Mouse (Mus musculus): ENCODE data around the gene Gtf2ird2. TPM values are rescaled to one million over a fixed set of nuclear protein-coding genes. Genes with fewer than 3 reads are reported as not detected.
A peak's percentile ranks its signal among the peaks of the same experiment; 100 is the strongest.

The Gtf2ird2 gene
- polyA plus RNA-seq, 1 experiment from 2014 or later, result 6.9 TPM

- TF ChIP-seq CTCF (IDR thresholded peaks at IDR 0.05; ENCODE audit: low read depth), result no peak
- Histone ChIP-seq H3K4me1 (ENCODE audit: insufficient read depth) (no peaks in the 10 kb centered on the region), H3K9me3 (ENCODE audit: low read depth, low read length) (no peaks in the 10 kb centered on the region), H3K27me3 (ENCODE audit: insufficient read depth, low read length) (no peaks in the 10 kb centered on the region), H3K27ac (ENCODE audit: low read depth) (0 out of 2 replicates have a peak overlapping the region, but pooled peaks have one; percentile 3), H3K9ac (no peak overlapping the region), H3K36me3 (ENCODE audit: insufficient read depth) (peaks cover 40% of the 10 kb centered on the region), H3K4me3 (ENCODE audit: low read depth, low read length) (no peak overlapping the region), H3K4me2 (no peak overlapping the region)
- DNase-seq (no peak), ATAC-seq (ENCODE audit: insufficient read depth) (no peak)
- 74% methylated on average over 10 of the region's 10 CpGs for WGBS
Observed at GRCm38 (mm10) chr5:134147194-134147753, 36.5 kb upstream of the Gtf2ird2 start.

- H3K9ac ChIP-seq, result no peak overlapping the region
- DNase-seq (no peak), ATAC-seq (ENCODE audit: insufficient read depth) (no peak)
- no peaks in the 10 kb centered on the region for H3K27me3 ChIP-seq (ENCODE audit: insufficient read depth, low read length)
- no peak for TF ChIP-seq CTCF (IDR thresholded peaks at IDR 0.05; ENCODE audit: low read depth)
- WGBS, result 92% methylated on average over 4 of the region's 4 CpGs
- peaks cover 48% of the 10 kb centered on the region for H3K36me3 ChIP-seq (ENCODE audit: insufficient read depth)
- H3K4me1 ChIP-seq (ENCODE audit: insufficient read depth), result no peaks in the 10 kb centered on the region
- no peak overlapping the region for H3K4me2 ChIP-seq
- no peak overlapping the region for H3K4me3 ChIP-seq (ENCODE audit: low read depth, low read length)
- no peak overlapping the region for H3K27ac ChIP-seq (ENCODE audit: low read depth)
- no peaks in the 10 kb centered on the region for H3K9me3 ChIP-seq (ENCODE audit: low read depth, low read length)
Observed at GRCm38 (mm10) chr5:134148153-134148552, 35.7 kb upstream of the Gtf2ird2 start.

GRCm38 (mm10) chr5:134151895-134152294 is 31.9 kb upstream of the Gtf2ird2 start:
- Histone ChIP-seq H3K4me1 (ENCODE audit: insufficient read depth) (no peaks in the 10 kb centered on the region), H3K9ac (no peak overlapping the region), H3K9me3 (ENCODE audit: low read depth, low read length) (no peaks in the 10 kb centered on the region), H3K4me3 (ENCODE audit: low read depth, low read length) (no peak overlapping the region), H3K27ac (ENCODE audit: low read depth) (no peak overlapping the region), H3K36me3 (ENCODE audit: insufficient read depth) (peaks cover 71% of the 10 kb centered on the region), H3K27me3 (ENCODE audit: insufficient read depth, low read length) (no peaks in the 10 kb centered on the region), H3K4me2 (no peak overlapping the region)
- DNase-seq, result no peak
- ATAC-seq (ENCODE audit: insufficient read depth), result no peak
- no peak for TF ChIP-seq CTCF (IDR thresholded peaks at IDR 0.05; ENCODE audit: low read depth)
- 72% methylated on average over 11 of the region's 11 CpGs for WGBS

- Histone ChIP-seq H3K27me3 (ENCODE audit: insufficient read depth, low read length) (no peaks in the 10 kb centered on the region), H3K27ac (ENCODE audit: low read depth) (no peak overlapping the region), H3K9ac (no peak overlapping the region), H3K4me2 (no peak overlapping the region), H3K9me3 (ENCODE audit: low read depth, low read length) (no peaks in the 10 kb centered on the region), H3K36me3 (ENCODE audit: insufficient read depth) (peaks cover 72% of the 10 kb centered on the region), H3K4me1 (ENCODE audit: insufficient read depth) (no peaks in the 10 kb centered on the region), H3K4me3 (ENCODE audit: low read depth, low read length) (no peak overlapping the region)
- DNase-seq (no peak), ATAC-seq (ENCODE audit: insufficient read depth) (no peak)
- WGBS, result 90% methylated on average over 7 of the region's 7 CpGs
- no peak for TF ChIP-seq CTCF (IDR thresholded peaks at IDR 0.05; ENCODE audit: low read depth)
Observed at GRCm38 (mm10) chr5:134155916-134156466, 27.8 kb upstream of the Gtf2ird2 start.

- Histone ChIP-seq H3K9me3 (ENCODE audit: low read depth, low read length) (no peaks in the 10 kb centered on the region), H3K4me2 (no peak overlapping the region), H3K9ac (no peak overlapping the region), H3K27me3 (ENCODE audit: insufficient read depth, low read length) (no peaks in the 10 kb centered on the region), H3K36me3 (ENCODE audit: insufficient read depth) (peaks cover 78% of the 10 kb centered on the region), H3K4me3 (ENCODE audit: low read depth, low read length) (no peak overlapping the region), H3K27ac (ENCODE audit: low read depth) (no peak overlapping the region), H3K4me1 (ENCODE audit: insufficient read depth) (no peaks in the 10 kb centered on the region)
- TF ChIP-seq CTCF (IDR thresholded peaks at IDR 0.05; ENCODE audit: low read depth), result no peak
- 54% methylated on average over 5 of the region's 5 CpGs for WGBS
- DNase-seq, result peak; percentile 46
- no peak for ATAC-seq (ENCODE audit: insufficient read depth)
Observed at GRCm38 (mm10) chr5:134164688-134165087, 19.1 kb upstream of the Gtf2ird2 start.

GRCm38 (mm10) chr5:134166642-134167041 is 17.2 kb upstream of the Gtf2ird2 start:
- Histone ChIP-seq H3K27me3 (ENCODE audit: insufficient read depth, low read length) (no peaks in the 10 kb centered on the region), H3K27ac (ENCODE audit: low read depth) (no peak overlapping the region), H3K36me3 (ENCODE audit: insufficient read depth) (peaks cover 76% of the 10 kb centered on the region), H3K4me3 (ENCODE audit: low read depth, low read length) (no peak overlapping the region), H3K9ac (no peak overlapping the region), H3K4me1 (ENCODE audit: insufficient read depth) (no peaks in the 10 kb centered on the region), H3K4me2 (no peak overlapping the region), H3K9me3 (ENCODE audit: low read depth, low read length) (no peaks in the 10 kb centered on the region)
- no peak for TF ChIP-seq CTCF (IDR thresholded peaks at IDR 0.05; ENCODE audit: low read depth)
- no peak for ATAC-seq (ENCODE audit: insufficient read depth)
- DNase-seq, result no peak
- WGBS, result 88% methylated on average over 7 of the region's 7 CpGs

- peaks cover 73% of the 10 kb centered on the region for H3K36me3 ChIP-seq (ENCODE audit: insufficient read depth)
- no peak for DNase-seq
- ATAC-seq (ENCODE audit: insufficient read depth), result no peak
- no peak overlapping the region for H3K4me2 ChIP-seq
- H3K4me1 ChIP-seq (ENCODE audit: insufficient read depth), result no peaks in the 10 kb centered on the region
- H3K9me3 ChIP-seq (ENCODE audit: low read depth, low read length), result no peaks in the 10 kb centered on the region
- H3K27ac ChIP-seq (ENCODE audit: low read depth), result no peak overlapping the region
- TF ChIP-seq CTCF (IDR thresholded peaks at IDR 0.05; ENCODE audit: low read depth), result no peak
- no peak overlapping the region for H3K4me3 ChIP-seq (ENCODE audit: low read depth, low read length)
- H3K27me3 ChIP-seq (ENCODE audit: insufficient read depth, low read length), result no peaks in the 10 kb centered on the region
- no peak overlapping the region for H3K9ac ChIP-seq
- WGBS, result 90% methylated on average over 9 of the region's 9 CpGs
Observed at GRCm38 (mm10) chr5:134168033-134168432, 15.8 kb upstream of the Gtf2ird2 start.

Measured in lung, embryonic 14.5 days (tissue).